Mouse (Mus musculus): ENCODE measurements around the gene Bpifb9a.
"Not testable (repeated sequence)": the region's sequence is repeated elsewhere in the genome, so short reads cannot be mapped to it uniquely, and the experiment has no call there.

Gene Bpifb9a

GRCm38 (mm10) chr2:154257554-154257953 is at the start of gene Bpifb9a:
Gene Bpifb9a (plus strand): TSS chr2:154257854.
- not testable (repeated sequence) for DNase-seq

DNA sequence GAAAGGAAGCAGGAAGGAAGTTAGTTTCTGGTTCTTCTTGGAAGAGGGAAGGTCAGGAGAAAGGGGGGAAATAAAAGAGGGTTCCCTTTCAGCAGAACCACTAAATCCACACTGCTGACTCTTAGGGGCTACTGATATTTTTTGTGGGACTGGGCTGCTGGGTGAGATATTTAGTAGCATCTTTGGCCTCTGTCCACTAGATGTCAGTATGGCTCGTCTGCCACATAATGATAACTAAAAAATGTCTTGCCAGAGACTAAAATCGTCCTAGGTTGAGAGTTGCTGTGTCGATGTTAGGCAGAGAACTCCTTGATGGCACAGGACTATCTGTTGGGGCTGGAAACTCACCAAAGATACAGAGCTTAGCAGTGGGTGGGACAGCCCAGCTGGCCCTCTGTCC is 48.5 kb upstream of the Bpifb9a start:
- no peak for DNase-seq

DNA sequence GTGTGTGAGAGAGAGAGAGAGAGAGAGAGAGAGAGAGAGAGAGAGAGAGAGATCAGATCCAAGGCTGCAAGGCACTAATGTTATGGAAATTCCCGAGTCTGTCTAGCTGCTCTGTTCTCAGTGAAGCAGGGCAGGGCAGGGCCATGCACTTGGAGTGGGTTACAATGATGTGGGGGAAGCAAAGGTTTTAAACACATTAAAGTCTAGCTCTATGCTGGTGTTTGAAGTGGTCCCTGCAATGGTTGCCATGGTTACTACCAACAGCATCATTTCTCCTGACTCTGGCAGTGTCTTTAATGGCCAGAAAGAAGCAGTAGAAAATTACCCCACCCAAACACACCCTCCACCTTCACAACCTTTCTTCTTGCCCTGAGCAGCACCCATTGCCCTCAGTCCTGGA is 46.5 kb upstream of the Bpifb9a start:
- no peak for DNase-seq

GRCm38 (mm10) chr2:154211881-154212280 is 45.8 kb upstream of the Bpifb9a start:
- no peak for DNase-seq

DNA sequence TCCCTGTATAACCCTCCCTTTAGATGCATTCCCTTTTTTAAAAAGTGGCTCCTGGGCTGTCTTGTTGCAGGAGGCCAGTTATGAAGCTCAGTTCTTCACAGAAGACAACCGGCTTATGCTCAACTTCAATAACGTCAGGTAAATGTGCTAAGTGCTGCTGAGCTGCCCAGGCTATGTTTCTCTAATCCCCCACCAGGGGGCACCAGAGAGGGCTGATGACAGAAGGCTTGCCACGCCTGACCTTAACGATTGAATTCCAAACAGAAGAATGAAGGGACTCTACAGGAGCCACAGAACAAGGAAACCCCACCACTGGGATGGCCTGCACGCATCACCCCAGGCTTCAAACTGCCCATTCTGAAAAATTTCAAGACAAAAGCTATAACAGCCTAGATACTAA is 42.5 kb upstream of the Bpifb9a start:
- DNase-seq: peak; percentile 58 to 76

DNA sequence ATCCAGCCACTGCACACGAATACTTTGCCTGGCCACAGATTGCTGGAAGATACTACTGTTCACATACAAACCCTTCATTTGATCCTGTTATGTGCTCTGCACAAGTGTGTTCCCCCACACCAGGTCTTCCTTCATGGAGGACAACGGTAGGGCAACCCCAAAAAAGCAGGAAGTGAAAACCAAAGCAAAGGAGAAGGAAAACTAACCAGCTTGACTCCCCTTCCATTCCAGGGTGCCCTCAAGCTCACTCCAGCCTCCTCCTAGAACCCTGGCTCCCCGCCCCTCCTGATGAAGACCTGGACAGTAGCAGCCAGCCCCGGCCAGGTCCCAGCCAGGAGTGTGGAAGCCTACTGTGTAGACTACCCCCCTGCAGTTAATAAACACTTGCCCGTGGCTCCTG is 37.7 kb upstream of the Bpifb9a start:
- DNase-seq: no peak

- DNase-seq: peak; percentile 60 to 70
Observed at GRCm38 (mm10) chr2:154223265-154223916, 34.3 kb upstream of the Bpifb9a start, which contains the start of gene Bpifb5. Gene Bpifb5 (plus strand): TSS chr2:154223742.

GRCm38 (mm10) chr2:154223917-154224273 is 33.8 kb upstream of the Bpifb9a start:
- no peak for DNase-seq

DNA sequence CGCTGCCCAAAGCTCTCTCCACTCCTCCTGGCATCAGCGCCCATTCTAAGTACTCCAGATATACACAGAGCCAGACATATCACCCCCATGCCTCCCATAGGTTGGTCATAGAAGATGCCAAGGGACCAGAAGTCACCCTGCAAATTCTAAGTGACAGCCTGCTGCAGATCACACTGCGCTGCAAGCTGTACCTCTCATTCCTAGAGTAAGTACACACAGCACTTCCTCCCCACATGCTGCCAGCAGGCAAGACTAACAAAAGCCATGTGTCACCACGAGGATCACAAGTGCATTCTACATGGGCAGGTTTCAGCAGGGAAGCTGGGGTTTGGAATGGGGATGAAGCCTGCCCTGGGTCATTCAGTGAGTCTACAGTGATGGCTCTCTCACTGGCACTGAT is 30.7 kb upstream of the Bpifb9a start:
- no peak for DNase-seq

- DNase-seq: no peak
Observed at GRCm38 (mm10) chr2:154227830-154228229, 29.8 kb upstream of the Bpifb9a start.

DNA sequence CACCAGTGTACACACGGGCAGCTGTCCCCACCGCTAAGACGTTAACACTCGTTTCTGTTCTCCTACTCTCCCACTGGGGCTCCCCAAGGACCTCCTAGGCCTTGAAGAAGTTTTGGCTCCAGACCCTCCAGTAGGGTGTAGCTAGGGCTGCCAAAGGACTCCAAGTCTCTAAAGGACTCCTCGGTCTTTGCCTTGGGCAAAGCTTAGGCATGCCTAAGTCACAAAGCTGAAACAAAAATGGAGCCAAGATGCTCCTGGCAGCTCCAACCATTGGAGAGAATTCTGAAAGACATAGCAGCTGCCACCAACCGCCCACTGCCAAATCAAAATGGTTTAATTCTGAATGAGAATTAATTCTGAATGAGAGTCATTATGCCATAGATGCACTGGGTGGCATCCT is 24.2 kb upstream of the Bpifb9a start:
- no peak for DNase-seq

DNA sequence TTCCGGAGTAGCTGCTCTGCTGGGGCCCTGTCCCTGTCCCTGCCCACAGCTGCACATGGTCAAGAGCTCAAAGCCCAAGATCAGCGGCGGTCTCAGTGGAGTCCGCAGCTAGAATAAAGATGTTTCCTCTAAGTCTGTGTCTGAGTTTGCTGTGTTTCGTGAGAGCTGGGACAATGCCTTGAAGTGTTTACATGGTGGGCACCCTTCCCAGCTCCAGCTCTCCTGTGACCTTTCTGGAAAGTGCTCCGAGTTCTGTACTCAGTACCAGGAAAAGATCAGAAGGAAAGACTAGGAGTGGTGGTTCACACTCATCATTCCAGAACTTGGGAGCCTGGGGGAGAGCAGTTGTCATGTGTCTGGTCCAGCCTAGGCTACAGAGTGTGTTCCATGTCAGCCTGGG is 16.9 kb upstream of the Bpifb9a start:
- peak; percentile 48 to 53 for DNase-seq

- DNase-seq: not testable (repeated sequence)
Observed at GRCm38 (mm10) chr2:154242726-154243125, 14.9 kb upstream of the Bpifb9a start.

- DNase-seq: no peak
Observed at GRCm38 (mm10) chr2:154243356-154244036, 14.2 kb upstream of the Bpifb9a start.

DNA sequence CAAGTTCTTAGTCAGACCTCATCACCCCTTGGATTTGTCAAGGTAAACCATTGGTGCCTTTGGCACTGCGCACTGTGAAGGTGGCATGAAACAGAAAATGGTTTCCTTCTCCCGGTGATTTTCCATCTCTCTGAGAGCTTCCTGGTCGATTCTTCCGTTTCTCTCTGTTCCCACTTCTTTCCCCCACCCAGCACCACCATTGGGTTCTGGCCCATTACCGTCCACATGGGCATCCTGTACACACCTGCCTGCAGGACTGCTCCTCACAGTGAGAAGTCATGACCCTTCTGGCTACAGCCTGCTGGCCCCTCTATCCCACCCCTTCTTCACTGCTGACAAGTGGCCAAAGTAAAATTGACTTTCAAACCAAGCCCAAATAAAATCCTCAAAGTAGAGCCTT is 12.3 kb upstream of the Bpifb9a start:
- DNase-seq: no peak

DNA sequence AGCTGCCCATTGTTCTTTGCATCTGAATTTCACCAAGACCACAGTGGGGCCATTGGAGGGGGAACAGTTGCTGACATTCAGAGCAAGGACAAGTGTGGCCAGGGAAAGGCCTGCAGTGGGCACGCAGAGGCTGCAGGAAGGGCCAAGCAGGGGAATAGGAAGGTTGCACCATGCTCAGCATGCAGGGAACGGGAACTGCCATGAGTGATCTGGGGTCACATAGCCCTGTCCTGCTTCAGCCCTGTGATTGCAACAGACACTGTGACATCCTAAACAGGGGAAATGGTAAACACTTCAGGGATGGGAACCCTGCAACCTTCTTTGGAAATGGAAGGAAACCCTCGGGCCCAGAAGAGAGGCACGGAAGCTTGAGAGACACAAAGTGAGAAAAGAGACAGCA is 2.4 kb upstream of the Bpifb9a start:
- not testable (repeated sequence) for DNase-seq

DNA sequence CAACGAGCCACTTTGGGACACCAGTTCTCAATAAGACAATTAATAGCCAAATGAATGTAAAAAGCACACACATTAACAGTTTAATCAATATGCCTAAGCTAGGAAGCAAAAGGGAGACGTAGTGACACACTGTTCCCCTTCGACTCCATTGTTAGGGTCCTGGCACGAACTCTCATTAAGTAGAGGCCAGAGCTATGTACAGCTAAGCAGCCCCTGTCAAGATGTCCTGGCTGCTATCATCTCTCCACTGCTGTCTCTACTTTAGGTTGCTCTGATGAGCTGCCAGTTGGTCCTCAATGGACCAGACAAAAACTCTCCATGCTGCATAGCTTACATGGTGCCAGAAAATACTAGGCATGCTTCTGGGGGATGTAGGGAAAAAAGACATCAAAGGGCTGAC is 1.9 kb upstream of the Bpifb9a start:
- DNase-seq: no peak

GRCm38 (mm10) chr2:154264397-154264796 is 6.7 kb downstream of the Bpifb9a start:
- not testable (repeated sequence) for DNase-seq

DNA sequence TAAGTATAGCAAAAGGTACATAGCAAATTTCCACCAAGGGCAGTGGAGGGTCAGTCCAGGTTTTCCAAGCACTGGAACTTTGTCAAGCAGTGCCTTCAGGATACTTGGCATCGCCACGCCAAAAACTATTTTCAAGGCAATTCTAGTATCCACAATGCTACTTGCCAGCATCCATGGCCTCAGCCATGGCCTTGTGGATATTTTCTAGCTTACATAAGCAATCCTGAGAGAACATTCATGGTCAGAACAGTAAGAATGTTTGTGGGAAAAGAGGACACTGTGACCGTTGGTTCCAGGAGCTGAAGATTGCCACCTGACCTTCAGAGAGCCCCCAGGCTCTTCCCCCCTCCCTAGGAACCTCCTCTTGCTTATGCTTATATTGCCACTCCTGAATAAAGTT is 34.2 kb downstream of the Bpifb9a start:
- DNase-seq: not testable (repeated sequence)

- DNase-seq: no peak
Observed at GRCm38 (mm10) chr2:154292833-154293232, 35.2 kb downstream of the Bpifb9a start.

- peak in 1 of 2 experiments; percentile 44 for DNase-seq
Observed at GRCm38 (mm10) chr2:154294746-154295145, 37.1 kb downstream of the Bpifb9a start.

GRCm38 (mm10) chr2:154300496-154300895 is 42.8 kb downstream of the Bpifb9a start:
- DNase-seq: peak; percentile 64 to 66

DNA sequence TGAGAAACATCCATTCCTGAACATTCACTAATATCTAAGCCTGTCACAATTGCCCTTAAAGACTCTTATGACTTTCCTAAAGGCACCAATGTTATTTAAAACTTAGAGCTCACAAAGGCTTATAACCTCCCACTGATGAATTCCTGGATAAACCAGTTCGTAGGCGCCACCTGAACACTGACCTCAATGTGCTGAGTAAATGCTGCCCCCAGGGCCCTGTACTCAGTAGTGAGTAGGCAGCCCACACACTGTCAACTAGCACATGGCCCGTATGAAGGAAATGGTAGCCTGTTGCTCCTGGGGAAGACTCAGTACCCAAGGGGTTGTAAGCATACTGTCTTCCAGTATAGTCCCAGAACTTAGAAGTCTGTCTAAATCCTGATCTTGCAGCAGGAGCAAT is 44.1 kb downstream of the Bpifb9a start:
- no peak for DNase-seq

- not testable (repeated sequence) for DNase-seq
Observed at GRCm38 (mm10) chr2:154304604-154305003, 47.0 kb downstream of the Bpifb9a start.

DNA sequence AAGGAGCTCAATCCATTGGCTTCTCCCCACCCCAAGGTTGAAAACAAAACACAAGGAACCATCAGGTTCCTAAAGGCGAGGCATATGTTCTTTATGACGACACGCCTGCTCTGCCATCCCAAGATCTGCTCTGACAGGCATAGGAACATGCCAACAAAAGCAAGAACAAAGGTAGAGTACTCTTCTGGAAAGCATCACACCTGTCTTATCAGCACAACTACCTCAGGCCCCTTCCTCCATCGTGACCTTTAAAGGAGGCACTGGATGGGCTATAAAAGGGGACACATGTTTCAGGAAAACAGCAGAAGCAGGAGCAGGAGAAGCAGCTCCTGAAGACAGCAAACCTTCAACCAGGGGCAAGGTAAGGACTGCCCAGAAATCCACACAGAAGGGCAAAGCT is 49.3 kb downstream of the Bpifb9a start, which contains the start of gene Bpifb9b:
Bpifb9b (plus strand) TSS at position 301 of the 400 bp plus-strand sequence.
- DNase-seq: not testable (repeated sequence)

All from lung, adult 18-20 months (tissue).